Mouse (Mus musculus) stomach, postnatal 0 days (tissue): Measurements from ENCODE around the gene Uap1.

Source experiments
- CTCF ChIP-seq: IDR thresholded peaks from 2 replicates; pipeline ENCODE4 v1.5.1; 2016; ENCODE audit warnings: antibody characterized with exemption, low read depth, mild to moderate bottlenecking, moderate library complexity
- EP300 ChIP-seq: optimal IDR thresholded peaks from 2 replicates; pipeline ENCODE3; 2016; ENCODE audit warnings: antibody characterized with exemption

GRCm38 (mm10) chr1:170218091-170218884 is 43.5 kb upstream of the Uap1 start:
- TF ChIP-seq EP300 (no peak), CTCF (peak; percentile 69)
